Mouse (Mus musculus) embryonic stem cell, embryonic (primary cell): ENCODE results near the gene E130308A19Rik.

ENCODE experiments used
- CTCF ChIA-PET, 4 experiments: fragments of 300-600 bp in 2 of 4; fragments of 350-600 bp in 2 of 4; sonication (Branson Sonifier 250); formaldehyde crosslinking; loops; one replicate each; lab custom pipeline; 2022; ENCODE audit warnings: inconsistent platforms in 2 of 4; lab: Charles Lee
- POLR2A ChIA-PET, 4 experiments: fragments of 300-600 bp in 2 of 4; fragments of 350-600 bp in 2 of 4; sonication (Branson Sonifier 250); formaldehyde crosslinking; loops; one replicate each; lab custom pipeline; 2022; ENCODE audit warnings: antibody characterized with exemption in 4 of 4, inconsistent platforms in 1 of 4; lab: Charles Lee

The E130308A19Rik gene

DNA sequence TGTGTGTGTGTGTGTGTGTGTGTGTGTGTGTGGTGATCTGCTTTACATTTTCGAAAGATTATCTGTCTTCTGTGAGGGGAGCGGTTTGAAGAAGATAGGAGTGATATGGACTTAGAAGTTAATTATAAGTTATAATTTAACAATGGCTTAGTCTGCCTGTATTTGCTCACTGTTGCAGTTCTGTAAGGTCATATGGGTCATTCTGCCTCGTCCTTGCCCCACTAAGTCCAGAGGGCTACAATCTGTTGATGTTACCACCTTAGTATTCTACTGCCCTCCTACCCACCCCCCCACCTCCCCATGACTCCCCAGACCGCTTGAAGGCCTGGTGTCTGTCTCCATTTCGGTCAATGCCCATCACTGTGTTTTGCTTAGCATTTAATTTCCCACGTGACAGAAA lies 37.4 kb downstream of the E130308A19Rik start:
- ChIA-PET POLR2A (interaction anchor here in 2 of 4 experiments (0.6 to 0.7 kb wide), 2 partner anchors 8 to 46 kb away, joined by 4 to 8 read pairs; no protein-coding TSS in a partner anchor), CTCF (no interaction called here)

DNA sequence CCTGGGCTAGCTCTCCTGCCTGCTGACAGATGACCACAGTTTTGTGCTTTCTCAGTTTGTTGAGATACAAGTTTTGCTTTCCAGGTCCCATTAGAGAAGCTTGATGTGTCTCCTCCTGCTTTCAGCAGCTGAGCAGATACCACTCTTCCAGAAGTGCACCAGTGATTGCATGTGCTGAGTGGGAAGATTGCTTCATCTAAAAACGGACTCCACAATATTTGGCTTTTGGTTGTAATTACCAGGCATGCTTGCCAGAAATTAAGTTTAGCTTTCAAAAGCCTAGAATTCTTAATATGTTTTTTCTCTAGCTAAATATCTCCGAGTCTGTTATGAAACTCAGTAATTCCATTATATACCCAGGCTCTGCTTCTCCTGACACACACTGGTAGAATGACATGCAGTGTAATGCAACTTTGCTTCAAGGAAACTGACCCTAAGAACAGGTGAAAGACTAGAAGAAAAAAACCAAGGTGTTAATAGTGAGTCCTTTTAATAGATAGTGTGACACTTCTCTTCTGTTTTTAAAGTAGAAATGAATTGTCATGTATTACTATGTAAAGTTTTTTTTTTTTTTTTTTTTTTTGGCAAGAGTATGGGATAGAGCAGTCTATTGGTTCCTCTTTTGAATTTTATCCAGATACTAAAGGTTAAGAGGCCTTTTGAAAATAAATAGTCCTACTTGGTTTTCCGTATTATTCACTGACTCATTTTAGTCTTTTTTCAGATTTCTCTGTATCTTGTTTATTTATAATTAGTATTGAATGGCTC lies 40.7 kb downstream of the E130308A19Rik start:
- ChIA-PET POLR2A (no interaction called here), CTCF (no interaction called here)

DNA sequence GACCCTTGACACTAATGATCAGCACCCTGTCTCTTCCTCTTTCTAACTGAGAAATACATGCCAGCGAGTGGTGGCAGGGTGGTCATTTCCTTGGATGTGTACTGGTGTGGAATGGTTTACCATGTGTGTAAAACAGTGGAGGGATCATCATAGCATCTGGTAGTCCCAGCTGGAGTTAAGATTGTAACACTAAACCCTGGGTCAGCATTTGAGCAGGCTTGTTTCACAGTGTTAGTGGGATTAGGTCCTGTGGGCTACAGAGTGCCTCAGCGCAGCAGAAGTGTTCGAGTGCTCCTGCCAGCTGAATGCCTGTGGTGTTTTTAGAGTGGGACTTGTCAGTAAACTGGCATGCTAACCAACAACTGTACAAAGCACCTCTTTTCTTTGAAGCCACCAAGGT lies 42.0 kb downstream of the E130308A19Rik start:
- ChIA-PET POLR2A (interaction anchor here in 1 of 4 experiments (1.0 kb wide), 1 partner anchor 8 kb away, joined by 5 read pairs; no protein-coding TSS in a partner anchor), CTCF (interaction anchor here in 1 of 4 experiments (0.5 kb wide), 1 partner anchor 1116 kb away, joined by 3 read pairs; no protein-coding TSS in a partner anchor)

DNA sequence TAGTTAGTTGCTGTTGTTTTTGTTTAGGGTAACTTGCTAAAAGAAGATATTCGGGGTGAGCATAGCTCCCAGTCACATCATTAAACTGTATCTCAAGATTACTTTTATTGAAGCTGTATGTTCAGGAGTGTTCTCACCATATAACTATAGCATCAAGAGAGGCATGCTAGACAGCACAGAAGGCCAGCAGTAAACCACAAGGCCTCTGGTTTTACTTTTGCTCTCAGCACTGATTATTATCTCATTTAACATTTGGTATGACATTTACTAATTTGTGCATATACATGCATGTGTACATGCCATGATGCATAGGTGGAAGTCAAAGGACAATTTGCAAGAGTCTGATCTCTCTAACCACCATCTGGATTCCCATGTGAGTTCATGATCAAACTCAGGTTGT lies 43.1 kb downstream of the E130308A19Rik start:
- ChIA-PET CTCF (no interaction called here), POLR2A (interaction anchor here in 1 of 4 experiments (1.1 kb wide), 1 partner anchor 43 kb away, joined by 5 read pairs; the partner anchor contains the start of gene E130308A19Rik)

DNA sequence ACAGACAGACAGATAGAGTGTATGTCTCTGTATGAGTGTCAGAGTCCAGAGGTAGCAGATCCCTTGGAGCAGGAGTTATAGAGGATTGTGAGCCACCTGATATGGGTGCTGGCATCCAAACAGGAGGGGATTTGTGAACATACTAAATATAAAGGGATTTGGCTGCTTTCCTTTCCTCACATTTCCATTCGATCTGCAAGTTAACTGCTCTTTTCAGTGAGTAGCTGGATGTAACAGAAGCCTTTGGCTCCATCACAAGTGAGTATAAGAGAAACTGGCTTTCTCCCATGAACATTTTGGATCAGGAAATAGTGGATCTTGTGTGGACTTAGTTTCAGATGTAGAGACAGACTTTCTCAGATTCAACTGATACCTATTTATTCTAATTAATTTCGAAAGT lies 44.0 kb downstream of the E130308A19Rik start:
- CTCF ChIA-PET: no interaction called here
- POLR2A ChIA-PET: interaction anchor here in 1 of 4 experiments (0.5 kb wide), 1 partner anchor 239 kb away, joined by 3 read pairs; no protein-coding TSS in a partner anchor

DNA sequence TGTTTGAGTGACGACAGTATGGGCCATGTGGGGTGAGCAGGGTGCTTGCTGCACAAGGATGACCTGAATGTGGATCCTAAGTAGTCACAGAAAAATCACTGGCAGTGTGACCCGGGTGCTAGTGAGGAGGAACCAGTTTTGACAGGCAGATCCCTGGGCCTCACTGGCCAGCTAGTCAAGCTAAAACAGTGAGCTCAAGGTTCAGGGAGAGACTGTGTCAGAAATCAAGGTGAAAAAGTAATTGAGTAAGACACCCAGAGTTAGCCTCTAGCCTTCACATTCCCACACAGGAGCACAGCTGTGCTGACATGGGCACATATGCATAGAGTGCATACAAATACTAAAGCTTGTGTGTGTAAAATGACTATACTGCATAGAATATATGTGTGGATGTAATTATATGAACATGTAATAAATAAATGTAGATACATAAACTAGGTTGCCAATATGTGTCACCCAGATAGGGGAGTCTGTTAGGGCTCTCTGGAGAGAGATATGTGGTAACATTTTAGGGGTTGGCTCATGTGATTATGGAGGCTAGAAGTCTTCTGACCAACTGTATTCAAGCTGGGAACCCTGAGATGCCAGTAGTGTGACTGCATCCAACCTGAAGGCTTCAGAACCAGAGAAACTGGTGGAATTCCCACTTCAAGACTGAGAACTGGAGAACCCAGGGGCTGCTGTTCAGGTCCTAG lies 47.6 kb downstream of the E130308A19Rik start:
- ChIA-PET CTCF (no interaction called here), POLR2A (interaction anchor here in 2 of 4 experiments (0.5 to 2.0 kb wide), 4 partner anchors 12 to 132 kb away, joined by 3 to 4 read pairs (median 4); partner anchors contain the start of gene Snx30 (in 1 of the 2))

DNA sequence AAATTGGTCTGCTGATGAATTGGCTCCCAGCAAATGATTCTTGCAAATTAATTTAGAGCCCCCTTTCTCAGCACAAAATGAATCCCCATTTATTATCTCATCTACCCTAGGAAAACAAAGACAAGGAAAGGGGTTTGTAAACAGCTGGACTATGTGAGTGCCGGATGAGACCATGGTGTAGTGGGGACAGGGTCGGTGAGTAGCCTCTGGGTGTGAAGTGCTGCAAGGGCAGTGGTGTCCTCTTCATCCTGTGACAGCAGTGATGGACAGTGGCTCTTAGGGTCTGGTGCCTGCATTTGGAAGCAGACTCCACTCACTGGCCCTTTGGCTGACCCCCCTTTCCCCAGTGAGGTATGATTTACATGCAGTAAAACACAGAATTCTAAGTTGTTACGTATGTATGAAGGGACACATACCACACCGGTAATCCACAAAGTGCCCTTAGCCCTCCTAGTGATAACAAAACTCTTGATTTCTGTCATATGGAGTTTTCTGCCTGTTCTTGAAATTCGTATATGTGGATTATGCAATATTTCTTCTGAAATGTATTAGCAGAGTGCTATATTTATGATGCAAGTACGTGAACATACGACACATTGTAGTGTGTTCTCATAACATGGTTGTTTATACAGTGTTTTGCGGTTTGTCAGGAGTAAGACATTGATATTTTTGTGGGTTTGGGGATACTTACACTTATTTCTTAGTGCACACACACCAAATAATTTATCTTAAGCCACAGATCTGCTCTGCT lies 49.1 kb downstream of the E130308A19Rik start:
- CTCF ChIA-PET: no interaction called here

DNA sequence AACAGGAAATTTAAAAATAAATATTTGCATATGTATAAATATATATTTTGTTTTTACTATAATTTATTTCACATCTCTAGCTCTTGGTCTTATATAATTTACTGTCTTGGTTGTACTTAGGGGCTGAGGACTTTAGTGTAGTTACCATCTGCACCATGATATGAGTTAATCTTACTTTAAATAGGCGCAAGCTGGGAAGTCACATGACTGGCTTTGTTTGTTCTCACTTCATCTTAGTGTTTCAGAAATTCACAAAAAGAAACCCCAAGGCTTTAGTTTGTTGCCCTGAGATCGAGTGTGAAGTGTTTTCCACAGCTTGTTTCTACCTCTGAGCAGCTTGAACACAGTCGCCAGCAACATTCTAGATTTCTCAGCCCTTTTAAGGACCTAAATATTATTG lies 49.7 kb downstream of the E130308A19Rik start:
- POLR2A ChIA-PET: interaction anchor here in 1 of 4 experiments (0.9 to 1.6 kb wide), 2 partner anchors 8 to 49 kb away, joined by 3 to 5 read pairs; partner anchors contain the start of gene E130308A19Rik

More for the DNA sequence above, 49.1 kb downstream of the E130308A19Rik start:
- POLR2A ChIA-PET: interaction anchor here in 1 of 4 experiments (1.6 to 2.0 kb wide), 2 partner anchors 7 to 131 kb away, joined by 4 to 5 read pairs; partner anchors contain the start of gene Snx30

DNA sequence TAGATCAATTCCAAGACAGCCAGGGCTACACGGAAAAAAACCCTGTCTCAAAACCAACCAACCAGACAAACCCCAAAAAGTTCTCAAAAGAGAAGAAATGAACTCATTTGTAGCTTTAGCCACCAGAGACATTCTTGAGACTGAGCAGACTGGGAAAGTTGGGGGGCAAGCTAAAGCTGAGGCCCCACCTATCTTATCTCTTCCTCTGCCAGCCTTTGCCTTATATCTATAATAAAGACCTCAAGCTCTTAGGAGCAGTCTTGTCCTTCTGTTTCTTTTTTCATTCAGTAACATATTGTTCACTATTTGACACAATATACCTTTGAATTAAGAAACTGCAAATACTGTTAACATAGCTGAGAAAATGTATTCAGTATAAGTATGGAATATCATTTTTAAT lies 55.4 kb downstream of the E130308A19Rik start:
- ChIA-PET CTCF (no interaction called here), POLR2A (interaction anchor here in 2 of 4 experiments (0.6 to 1.0 kb wide), 2 partner anchors 9 to 31 kb away, joined by 3 read pairs; no protein-coding TSS in a partner anchor)

More for the DNA sequence above, 49.7 kb downstream of the E130308A19Rik start:
- CTCF ChIA-PET: no interaction called here

DNA sequence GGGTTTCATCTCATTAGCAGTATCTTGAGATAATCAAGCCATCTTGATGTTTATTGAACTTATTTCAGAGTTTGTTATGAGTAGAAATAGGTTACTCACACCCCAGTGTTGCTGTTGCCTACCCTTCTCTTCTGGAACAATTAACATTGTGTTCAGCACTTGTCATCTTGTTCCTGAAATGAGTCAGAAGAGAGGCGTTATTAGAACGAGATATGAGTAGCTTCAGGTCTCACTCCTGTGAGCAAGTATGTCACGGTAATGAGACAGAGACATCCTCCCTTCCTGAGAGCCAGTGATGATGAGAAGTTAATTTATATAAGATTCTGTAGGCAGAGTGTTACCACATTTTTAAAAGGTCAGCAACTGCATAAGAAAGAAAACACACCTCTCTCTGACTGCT lies 56.5 kb downstream of the E130308A19Rik start:
- CTCF ChIA-PET: interaction anchor here in 1 of 4 experiments (0.7 kb wide), 1 partner anchor 216 kb away, joined by 3 read pairs; no protein-coding TSS in a partner anchor

DNA sequence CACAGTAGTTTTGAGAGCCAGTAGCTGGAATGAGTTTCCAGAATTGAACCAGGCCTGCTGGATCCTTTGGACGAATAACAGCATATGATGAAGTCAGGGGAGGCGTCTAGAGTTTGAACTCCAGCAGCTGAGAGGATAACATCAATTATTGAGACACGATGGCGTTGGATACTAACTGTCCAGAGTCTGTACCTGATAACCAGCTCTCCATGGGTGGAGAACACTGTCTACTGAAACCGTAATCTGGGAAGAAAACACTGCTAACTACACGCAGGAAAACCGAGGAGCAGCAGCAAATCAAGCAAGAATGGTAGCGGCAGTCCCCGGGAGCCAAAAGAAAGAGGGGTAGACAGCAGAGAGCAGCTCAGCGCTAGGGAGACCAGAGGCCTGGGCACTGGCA lies 56.9 kb downstream of the E130308A19Rik start:
- ChIA-PET CTCF (interaction anchor here in 1 of 4 experiments (0.7 kb wide), 1 partner anchor 56 kb away, joined by 3 read pairs; no protein-coding TSS in a partner anchor), POLR2A (interaction anchor here in 1 of 4 experiments (1.6 kb wide), 1 partner anchor 33 kb away, joined by 3 read pairs; no protein-coding TSS in a partner anchor)

More for the DNA sequence above, 56.5 kb downstream of the E130308A19Rik start:
- POLR2A ChIA-PET: interaction anchor here in 1 of 4 experiments (1.6 kb wide), 1 partner anchor 33 kb away, joined by 3 read pairs; no protein-coding TSS in a partner anchor

DNA sequence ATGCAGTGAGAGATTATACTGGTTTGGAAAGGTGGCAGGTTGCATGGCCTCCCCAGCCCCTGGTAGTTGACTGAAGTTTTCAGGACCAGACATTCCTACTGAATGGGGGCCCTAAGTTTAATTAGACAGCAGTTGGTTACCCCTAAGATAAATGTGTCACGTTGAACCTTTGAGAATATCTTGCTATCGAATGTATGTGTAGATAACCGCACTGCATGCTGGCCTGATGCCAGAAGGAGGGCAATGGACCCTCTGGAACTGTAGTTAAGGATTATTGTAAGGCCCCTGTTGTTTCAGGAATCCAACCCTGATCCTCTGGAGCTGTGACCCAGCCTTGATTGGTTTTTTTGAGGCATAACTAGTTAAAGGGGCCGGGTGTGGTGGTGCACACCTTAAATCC lies 58.3 kb downstream of the E130308A19Rik start:
- ChIA-PET CTCF (no interaction called here), POLR2A (no interaction called here)

DNA sequence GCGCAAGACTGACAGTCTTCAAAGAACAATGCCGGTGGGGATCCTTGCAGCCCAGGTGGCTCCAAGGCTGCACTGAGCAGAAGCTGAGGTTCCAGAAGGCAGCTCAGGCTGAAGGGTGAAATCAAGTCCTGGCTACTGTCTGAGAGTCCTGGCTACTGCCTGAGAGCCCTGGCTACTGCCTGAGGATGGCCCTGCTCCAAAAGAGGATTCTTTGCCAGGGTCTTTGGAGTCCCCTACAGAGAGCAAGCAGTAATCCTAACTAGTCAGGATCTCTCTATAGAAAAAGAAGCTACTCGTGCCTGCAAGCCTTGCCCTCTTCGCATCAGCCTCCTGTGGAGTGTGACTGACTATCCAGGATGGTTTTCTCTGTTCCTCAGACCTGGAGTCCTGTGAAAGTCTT lies 60.7 kb downstream of the E130308A19Rik start:
- POLR2A ChIA-PET: interaction anchor here in 2 of 4 experiments (0.6 to 1.0 kb wide), 3 partner anchors 28 to 105 kb away, joined by 3 to 4 read pairs (median 3); partner anchors contain the start of gene Hsdl2 (in 1 of the 2)
- CTCF ChIA-PET: interaction anchor here in 1 of 4 experiments (1.3 kb wide), 1 partner anchor 52 kb away, joined by 4 read pairs; no protein-coding TSS in a partner anchor

DNA sequence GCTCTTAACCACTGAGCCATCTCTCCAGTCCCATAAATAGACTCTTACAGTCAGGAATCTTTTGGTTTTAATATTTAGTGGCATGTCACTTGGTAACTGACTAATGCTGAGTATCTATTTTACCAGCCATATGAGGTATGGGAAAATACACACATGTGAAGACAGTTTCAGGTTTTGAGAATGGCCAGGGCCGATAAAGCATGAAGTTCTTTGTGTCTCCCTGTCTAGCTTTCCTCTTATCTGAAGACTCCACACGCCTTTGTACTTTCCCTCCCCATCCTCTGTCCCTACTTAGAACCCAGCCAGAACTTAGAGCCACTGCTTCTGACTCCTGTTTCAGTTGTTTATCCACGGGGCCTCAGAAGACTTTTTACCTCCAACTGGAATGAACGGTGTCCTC lies 63.0 kb downstream of the E130308A19Rik start:
- POLR2A ChIA-PET: no interaction called here
- CTCF ChIA-PET: interaction anchor here in 1 of 4 experiments (0.5 kb wide), 1 partner anchor 333 kb away, joined by 5 read pairs; no protein-coding TSS in a partner anchor

DNA sequence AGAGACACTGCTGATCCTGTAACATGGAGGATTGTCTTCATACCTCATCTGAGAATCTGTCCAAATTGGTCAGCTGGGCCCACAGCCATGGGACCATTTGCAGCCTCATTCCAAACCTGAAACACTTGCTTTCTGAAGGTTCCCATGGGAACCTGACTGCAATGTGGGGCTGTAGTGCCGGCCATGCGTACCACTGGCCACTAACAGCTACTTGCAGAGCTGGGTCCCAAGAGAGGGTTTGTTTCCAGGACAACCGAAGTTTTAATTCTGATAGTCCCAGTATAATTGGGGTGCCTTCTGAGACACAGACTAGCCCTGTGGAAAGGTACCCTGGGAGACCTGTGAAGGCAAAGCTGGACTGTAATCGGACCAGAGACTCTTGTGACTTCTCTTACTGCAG lies 64.1 kb downstream of the E130308A19Rik start:
- POLR2A ChIA-PET: interaction anchor here in 1 of 4 experiments (0.8 kb wide), 1 partner anchor 746 kb away, joined by 3 read pairs; no protein-coding TSS in a partner anchor
- CTCF ChIA-PET: no interaction called here

DNA sequence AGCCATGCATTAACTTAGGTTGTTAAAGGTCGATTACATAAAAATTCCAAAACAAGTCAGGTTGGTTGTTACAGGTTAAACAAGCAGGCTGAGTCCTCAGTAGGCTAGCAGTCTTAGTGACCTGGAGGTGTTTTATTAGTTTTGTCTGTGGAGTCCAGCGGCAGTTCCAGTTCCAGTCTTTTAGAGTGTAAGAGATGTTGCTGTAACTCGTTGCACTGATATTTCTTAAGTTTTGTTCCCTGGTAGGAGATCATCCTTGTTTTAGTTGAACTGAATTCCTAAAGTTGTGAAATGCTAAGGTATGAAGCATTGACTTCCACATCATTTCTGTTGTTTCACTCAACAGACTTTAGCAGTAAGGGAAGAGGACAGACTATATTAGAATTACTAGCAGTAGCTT lies 70.8 kb downstream of the E130308A19Rik start:
- ChIA-PET POLR2A (interaction anchor here in 1 of 4 experiments (0.6 kb wide), 1 partner anchor 69 kb away, joined by 3 read pairs; no protein-coding TSS in a partner anchor), CTCF (no interaction called here)

DNA sequence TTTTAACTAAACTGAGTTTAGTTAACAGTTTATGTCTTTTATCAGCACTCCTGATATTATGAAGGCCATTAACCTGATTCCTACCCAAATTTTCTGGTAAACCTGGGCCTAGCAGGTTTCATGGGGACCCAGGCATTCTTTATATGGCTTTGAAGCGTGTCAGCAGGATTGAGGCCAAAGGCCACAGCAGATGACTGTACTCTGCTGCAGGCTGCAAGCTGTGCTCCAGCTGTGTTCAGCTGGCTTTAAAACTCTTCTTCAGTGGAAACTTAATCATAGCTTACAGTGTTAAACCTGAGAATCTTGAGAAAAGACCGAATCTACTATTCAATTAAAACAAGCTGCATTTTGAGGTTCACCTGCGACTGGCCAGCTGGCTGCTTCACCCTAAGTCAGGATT lies 71.9 kb downstream of the E130308A19Rik start:
- CTCF ChIA-PET: interaction anchor here in 1 of 4 experiments (0.6 kb wide), 1 partner anchor 15 kb away, joined by 3 read pairs; no protein-coding TSS in a partner anchor
- POLR2A ChIA-PET: interaction anchor here in 1 of 4 experiments (0.7 kb wide), 1 partner anchor 10 kb away, joined by 3 read pairs; no protein-coding TSS in a partner anchor
